Mouse (Mus musculus) spleen, adult 2 months (tissue): ENCODE results near the gene Tnn.

Experiments used
- CTCF ChIP-seq: fragments of 200-500 bp; IDR thresholded peaks from 2 replicates; pipeline ENCODE4 v1.5.1; 2011; ENCODE audit warnings: mild to moderate bottlenecking, inconsistent platforms; ENCODE audit not compliant: insufficient read depth, insufficient read length, insufficient replicate concordance; ENCODE audit errors: extremely low read depth
- POLR2A ChIP-seq: fragments of 200-500 bp; IDR thresholded peaks from 2 replicates; pipeline ENCODE4 v1.6.1; 2011; ENCODE audit warnings: low read depth, low read length, inconsistent platforms

DNA sequence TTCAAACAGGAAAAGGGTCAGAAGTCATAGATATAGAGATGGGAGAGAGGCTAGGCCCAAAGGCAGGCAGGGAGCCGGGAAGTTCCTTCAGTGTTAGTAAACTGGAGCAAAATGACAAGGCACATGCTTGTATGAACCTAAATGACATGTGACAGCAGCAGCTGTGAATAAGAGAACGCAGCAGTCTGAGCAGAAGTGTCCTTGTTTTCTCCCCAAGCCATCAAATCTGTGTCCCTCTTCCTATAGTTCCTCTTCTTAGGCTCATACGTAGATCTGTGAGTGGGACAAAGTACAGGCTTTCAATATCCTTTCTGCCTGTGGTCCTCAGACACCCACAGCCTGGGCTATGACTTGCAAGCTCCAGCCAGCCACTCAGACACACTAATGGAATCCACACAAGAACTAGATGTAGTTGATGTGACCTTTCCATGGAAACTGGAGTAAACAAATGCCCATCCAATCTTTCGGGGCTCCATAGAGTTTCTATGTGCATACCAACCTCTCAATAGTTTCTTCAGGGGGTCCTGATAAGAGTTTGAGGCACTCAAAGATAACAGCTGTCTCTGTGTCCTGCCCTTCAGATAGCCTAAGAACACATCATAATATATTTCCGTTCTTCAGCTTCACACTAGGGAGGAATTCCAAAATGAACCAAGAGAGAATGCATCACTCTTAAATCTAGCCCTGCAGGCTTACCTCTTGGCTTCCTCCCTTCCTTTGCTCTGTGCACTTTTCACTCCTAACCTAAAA is 104.1 kb downstream of the Tnn start:
- TF ChIP-seq POLR2A (no peak), CTCF (no peak)
